Mouse (Mus musculus) heart, adult 2 months (tissue): ENCODE measurements around the gene Chga.

ENCODE experiments used
- CTCF ChIP-seq: fragments of 200-600 bp; IDR thresholded peaks from 2 replicates; pipeline ENCODE4 v1.8.1; 2022; ENCODE audit warnings: antibody characterized with exemption, mild to moderate bottlenecking, moderate library complexity
- POLR2A ChIP-seq: fragments of 200-500 bp; IDR thresholded peaks from 2 replicates; pipeline ENCODE4 v1.6.1; 2011; ENCODE audit warnings: mild to moderate bottlenecking, low read depth, low read length, control low read depth; ENCODE audit not compliant: insufficient read depth

DNA sequence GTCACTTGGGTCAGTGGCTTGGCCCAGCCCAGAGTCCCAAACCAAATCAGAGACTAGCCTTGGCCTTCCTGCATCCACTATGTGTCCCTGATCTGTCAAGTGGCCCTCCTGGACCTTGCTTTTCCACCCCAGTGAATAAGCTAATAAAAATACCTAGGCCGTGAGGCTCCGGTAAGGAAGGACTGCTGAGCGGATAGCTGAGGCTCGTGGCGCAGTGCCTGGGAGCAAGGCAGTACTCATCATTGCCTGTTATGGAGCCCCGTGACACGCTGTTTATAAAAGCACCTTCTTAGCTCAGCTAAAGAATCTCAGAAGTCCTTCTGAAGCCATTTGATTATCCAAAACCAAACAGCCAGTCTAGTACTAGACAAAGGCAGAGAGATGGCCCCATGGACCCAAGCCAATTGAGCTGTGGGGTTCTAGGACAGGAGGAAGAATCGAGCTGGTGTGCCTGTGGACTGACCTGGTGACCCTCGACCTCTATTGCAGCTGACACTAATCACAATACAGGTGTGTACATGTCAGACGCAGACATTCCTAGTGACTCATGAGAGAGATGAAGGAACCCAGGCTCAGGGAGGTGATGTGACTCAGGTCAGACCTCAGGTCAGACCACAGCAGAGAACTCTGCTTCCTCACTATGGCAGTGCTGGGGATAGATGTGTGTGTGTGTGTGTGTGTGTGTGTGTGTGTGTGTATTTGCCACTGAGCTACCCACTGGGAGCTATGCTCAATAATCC is 22.1 kb downstream of the Chga start:
- TF ChIP-seq CTCF = no peak
- no peak for TF ChIP-seq POLR2A
